Mouse (Mus musculus) hindbrain, postnatal 0 days (tissue): ENCODE results near the gene Rbm44. TPM values are rescaled to one million over a fixed set of nuclear protein-coding genes. Genes with fewer than 3 reads are reported as not detected.
A peak's percentile ranks its signal among the peaks of the same experiment; 100 is the strongest.

Experiments used
- ATAC-seq: fragments of 200-750 bp; cut with Nextera tagmentation; 2 replicates; pipeline ENCODE4 v1.8.0; 2017; ENCODE audit warnings: mild to moderate bottlenecking, moderate TSS enrichment, moderate library complexity
- DNase-seq: peaks from one replicate; pipeline ENCODE4 v3.0.0-alpha.2; 2015; ENCODE audit warnings: low spot score
- H3K27ac ChIP-seq: fragments of 300-500 bp; sonication (generic); 2 replicates; pipeline ENCODE4 v1.5.1; 2014; ENCODE audit warnings: mild to moderate bottlenecking
- H3K27me3 ChIP-seq: fragments of 300-500 bp; sonication (generic); 2 replicates; pipeline ENCODE4 v1.6.1; 2014; ENCODE audit warnings: low read length, mixed read lengths; ENCODE audit not compliant: insufficient read depth
- H3K36me3 ChIP-seq: fragments of 300-500 bp; sonication (generic); 2 replicates; pipeline ENCODE4 v1.6.1; 2014; ENCODE audit warnings: low read length, mixed read lengths; ENCODE audit not compliant: insufficient read depth
- H3K4me1 ChIP-seq: fragments of 300-500 bp; sonication (generic); 2 replicates; pipeline ENCODE4 v1.6.1; 2014; ENCODE audit warnings: antibody characterized with exemption, low read length, mixed read lengths; ENCODE audit not compliant: insufficient read depth
- H3K4me2 ChIP-seq: fragments of 300-500 bp; sonication (generic); 2 replicates; pipeline ENCODE4 v1.6.1; 2014; ENCODE audit warnings: low read depth, mild to moderate bottlenecking, low read length, moderate library complexity, mixed read lengths
- H3K4me3 ChIP-seq: fragments of 300-500 bp; sonication (generic); 2 replicates; pipeline ENCODE4 v1.5.1; 2014; ENCODE audit warnings: low read length
- H3K9ac ChIP-seq: fragments of 300-500 bp; sonication (generic); replicated peaks from 2 replicates; pipeline ENCODE4 v1.6.1; 2014; ENCODE audit warnings: mild to moderate bottlenecking, low read length, moderate library complexity, mixed read lengths
- H3K9me3 ChIP-seq: fragments of 300-500 bp; sonication (generic); 2 replicates; pipeline ENCODE4 v1.6.1; 2016; ENCODE audit warnings: low read length, mixed read lengths
- CTCF ChIP-seq: IDR thresholded peaks from 2 replicates; pipeline ENCODE4 v1.5.1; 2016; ENCODE audit warnings: antibody characterized with exemption, control low read depth, low read depth
- WGBS: fragments of 180-500 bp; shearing (Covaris S2); extraction: QIAGEN DNeasy Blood & Tissue Kit; methylation state at CpG from one replicate; pipeline ENCODE4 v1.1.7; 2014; 5-methylcytosine and 5-hydroxymethylcytosine counted together
- polyA plus RNA-seq: library from polyadenylated mRNA; unstranded; fragments of >200 nt; fragmentation: Nextera tagmentation; extraction: Ambion mirVana; gene quantifications from 2 replicates; pipeline ENCODE4 v1.2.1, GENCODE M21; 2015
- total RNA-seq: library from RNA; depleted of rRNA; stranded (reverse); fragments of >200 nt; gene quantifications from 2 replicates; pipeline ENCODE4 v1.2.3, GENCODE M21; 2014; rRNA removed

The Rbm44 gene
- total RNA-seq (not detected in 2 replicates), polyA plus RNA-seq (0.11 and 0.25 TPM in 2 replicates)

DNA sequence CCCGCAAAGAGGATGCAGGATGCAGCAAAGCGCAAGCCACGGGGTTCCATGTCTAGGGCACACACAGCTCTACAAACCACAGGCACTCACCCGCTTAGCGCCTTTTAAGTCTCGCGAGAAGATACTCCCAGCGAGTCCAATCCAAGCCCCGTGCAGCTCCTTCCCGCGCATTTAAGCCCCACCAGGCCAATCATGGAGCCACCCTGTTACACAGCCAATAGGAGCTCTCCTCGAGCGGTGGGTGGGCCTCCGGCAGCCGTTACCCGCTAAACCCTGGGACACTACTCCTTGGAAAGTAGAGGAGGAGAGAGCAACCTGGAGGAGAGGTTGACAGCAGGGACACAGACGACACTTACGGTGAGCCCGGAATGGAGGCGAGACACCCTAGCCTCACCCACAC is at the start of gene Rbm44:
Rbm44 (plus strand) TSS at position 277 of the 400 bp plus-strand sequence.
- Histone ChIP-seq H3K9me3 (no peaks in the 10 kb centered on the region), H3K27ac (no peak within 1 kb of the TSS), H3K27me3 (no peaks in the 10 kb centered on the region), H3K4me1 (no peaks in the 10 kb centered on the region), H3K4me2 (no peak within 1 kb of the TSS), H3K36me3 (no peaks in the 10 kb centered on the region), H3K4me3 (no peak within 1 kb of the TSS), H3K9ac (no peak within 1 kb of the TSS)
- DNase-seq (peak; percentile 3), ATAC-seq (no peak)
- no peak for TF ChIP-seq CTCF
- WGBS: 71% methylated on average over 20 of the region's 20 CpGs

GRCm38 (mm10) chr1:91095258-91095657 is 49.6 kb upstream of the Rbm44 start:
- H3K9me3 ChIP-seq: no peaks in the 10 kb centered on the region

GRCm38 (mm10) chr1:91095853-91096252 is 49.0 kb upstream of the Rbm44 start:
- TF ChIP-seq CTCF: no peak
- Histone ChIP-seq H3K27ac (no peak overlapping the region), H3K9ac (no peak overlapping the region), H3K36me3 (no peaks in the 10 kb centered on the region; the same call in 1 of the 2 replicates), H3K4me1 (no peaks in the 10 kb centered on the region), H3K4me2 (no peak overlapping the region), H3K27me3 (no peaks in the 10 kb centered on the region), H3K4me3 (no peak overlapping the region), H3K9me3 (no peaks in the 10 kb centered on the region)
- no peak for ATAC-seq
- WGBS: 51% methylated on average over 1 of the region's 1 CpGs
- DNase-seq: no peak

More at GRCm38 (mm10) chr1:91095258-91095657, 49.6 kb upstream of the Rbm44 start:
- H3K36me3 ChIP-seq: no peaks in the 10 kb centered on the region; the same call in 1 of the 2 replicates
- no peak overlapping the region for H3K9ac ChIP-seq
- H3K4me3 ChIP-seq: no peak overlapping the region
- no peaks in the 10 kb centered on the region for H3K27me3 ChIP-seq
- ATAC-seq (no peak), DNase-seq (no peak)
- H3K4me2 ChIP-seq: no peak overlapping the region
- no peak overlapping the region for H3K27ac ChIP-seq
- TF ChIP-seq CTCF: no peak
- 84% methylated on average over 3 of the region's 3 CpGs for WGBS
- no peaks in the 10 kb centered on the region for H3K4me1 ChIP-seq

DNA sequence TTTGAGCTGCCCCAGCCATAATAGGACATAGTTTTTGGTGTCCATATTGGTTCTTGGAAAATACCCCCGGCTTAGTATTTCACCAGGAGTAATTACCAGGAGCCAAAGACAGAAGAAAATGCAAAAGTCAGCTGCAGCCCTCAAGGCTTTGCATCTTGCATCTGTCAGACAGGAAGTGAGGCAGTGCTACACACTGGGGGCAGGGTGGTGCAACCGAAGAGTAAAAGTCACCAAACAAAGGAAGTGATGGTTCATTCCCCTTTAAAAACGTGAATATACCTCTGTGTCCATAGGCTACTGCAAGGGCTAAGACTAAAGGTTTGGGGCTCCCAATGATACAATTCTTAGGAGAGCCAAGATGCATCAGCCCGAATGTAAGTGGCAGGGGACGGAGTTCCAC is 48.4 kb upstream of the Rbm44 start:
- TF ChIP-seq CTCF: no peak
- no peak for DNase-seq
- 79% methylated on average over 5 of the region's 5 CpGs for WGBS
- Histone ChIP-seq H3K9ac (no peak overlapping the region), H3K4me3 (no peak overlapping the region), H3K36me3 (no peaks in the 10 kb centered on the region; the same call in 1 of the 2 replicates), H3K4me2 (no peak overlapping the region), H3K27me3 (no peaks in the 10 kb centered on the region), H3K9me3 (no peaks in the 10 kb centered on the region), H3K27ac (no peak overlapping the region), H3K4me1 (no peaks in the 10 kb centered on the region)
- no peak for ATAC-seq

- no peak overlapping the region for H3K4me3 ChIP-seq
- no peaks in the 10 kb centered on the region for H3K4me1 ChIP-seq
- ATAC-seq (no peak), DNase-seq (no peak)
- H3K9ac ChIP-seq: no peak overlapping the region
- no peaks in the 10 kb centered on the region; the same call in 1 of the 2 replicates for H3K36me3 ChIP-seq
- H3K4me2 ChIP-seq: no peak overlapping the region
- no peak overlapping the region for H3K27ac ChIP-seq
- H3K9me3 ChIP-seq: no peaks in the 10 kb centered on the region
- no peaks in the 10 kb centered on the region for H3K27me3 ChIP-seq
- 94% methylated on average over 11 of the region's 11 CpGs for WGBS
- TF ChIP-seq CTCF: no peak
Measured at GRCm38 (mm10) chr1:91097283-91097834, 47.5 kb upstream of the Rbm44 start.

GRCm38 (mm10) chr1:91098887-91099286 is 46.0 kb upstream of the Rbm44 start:
- H3K4me3 ChIP-seq: no peak overlapping the region
- H3K9ac ChIP-seq: no peak overlapping the region
- DNase-seq: peak; percentile 76
- H3K4me1 ChIP-seq: no peaks in the 10 kb centered on the region
- peak; percentile 86 for TF ChIP-seq CTCF
- no peak overlapping the region for H3K4me2 ChIP-seq
- H3K9me3 ChIP-seq: no peaks in the 10 kb centered on the region
- peak; percentile 73 for ATAC-seq
- WGBS: 7% methylated on average over 6 of the region's 6 CpGs
- no peaks in the 10 kb centered on the region for H3K27me3 ChIP-seq
- peaks cover 4% of the 10 kb centered on the region; the same call in 1 of the 2 replicates for H3K36me3 ChIP-seq
- 0 out of 2 replicates have a peak overlapping the region, but pooled peaks have one; percentile 11 for H3K27ac ChIP-seq
